Mouse (Mus musculus): ENCODE measurements around the gene Lcn12.

The Lcn12 gene

GRCm38 (mm10) chr2:25496462-25496861, 2.8 kb upstream of the Lcn12 start:
- DNase-seq = peak in 1 of 2 experiments; percentile 47

GRCm38 (mm10) chr2:25492988-25493387, 723 bp downstream of the Lcn12 start:
- DNase-seq = no peak

GRCm38 (mm10) chr2:25488671-25489068, 5.0 kb downstream of the Lcn12 start:
- DNase-seq = no peak

GRCm38 (mm10) chr2:25487965-25488670, 5.6 kb downstream of the Lcn12 start:
- no peak for DNase-seq

- DNase-seq = peak in 1 of 2 experiments; percentile 28
Measured at GRCm38 (mm10) chr2:25484901-25485647, 8.6 kb downstream of the Lcn12 start.

- peak; percentile 53 to 67 for DNase-seq
Measured at GRCm38 (mm10) chr2:25482969-25483368, 10.7 kb downstream of the Lcn12 start.

GRCm38 (mm10) chr2:25480541-25480940, 13.2 kb downstream of the Lcn12 start:
- DNase-seq = no peak

GRCm38 (mm10) chr2:25479551-25480311, 14.0 kb downstream of the Lcn12 start:
- DNase-seq = no peak

GRCm38 (mm10) chr2:25477967-25478675, 15.6 kb downstream of the Lcn12 start:
- DNase-seq = no peak

GRCm38 (mm10) chr2:25477541-25477940, 16.2 kb downstream of the Lcn12 start:
- no peak for DNase-seq

- no peak for DNase-seq
Measured at GRCm38 (mm10) chr2:25472550-25472949, 21.2 kb downstream of the Lcn12 start.

GRCm38 (mm10) chr2:25469969-25470368, 23.7 kb downstream of the Lcn12 start, which contains the start of gene Ptgds:
Gene Ptgds (minus strand): TSS chr2:25470046.
- DNase-seq = no peak

GRCm38 (mm10) chr2:25468962-25469915, 24.5 kb downstream of the Lcn12 start:
- DNase-seq = peak; percentile 29 to 52

GRCm38 (mm10) chr2:25467606-25468303, 26.0 kb downstream of the Lcn12 start:
- no peak for DNase-seq

GRCm38 (mm10) chr2:25465816-25466635, 27.7 kb downstream of the Lcn12 start:
- no peak for DNase-seq

GRCm38 (mm10) chr2:25465256-25465655, 28.5 kb downstream of the Lcn12 start:
- DNase-seq = no peak

- no peak for DNase-seq
Measured at GRCm38 (mm10) chr2:25463630-25464029, 30.1 kb downstream of the Lcn12 start.

GRCm38 (mm10) chr2:25461407-25461806, 32.3 kb downstream of the Lcn12 start:
- no peak for DNase-seq

- peak; percentile 92 to 96 for DNase-seq
Measured at GRCm38 (mm10) chr2:25460551-25461309, 33.0 kb downstream of the Lcn12 start, which contains the start of gene Paxx. Gene Paxx (minus strand): TSS chr2:25461094.
